Mouse (Mus musculus) CH12.LX (cell line): ENCODE data around the gene Fam19a5. TPM values are rescaled to one million over a fixed set of nuclear protein-coding genes. Genes with fewer than 3 reads are reported as not detected.

Experiments
- DNase-seq: peaks from one replicate; pipeline ENCODE4 v3.0.0-alpha.2; 2013; ENCODE audit errors: extremely low read depth
- H3K27ac ChIP-seq: 2 replicates; pipeline ENCODE4 v1.5.1; 2012; ENCODE audit warnings: low read depth, mild to moderate bottlenecking, control low read depth, moderate library complexity; ENCODE audit not compliant: insufficient read depth
- H3K27me3 ChIP-seq: replicated peaks from 2 replicates; pipeline ENCODE3; 2012; ENCODE audit warnings: inconsistent platforms
- H3K36me3 ChIP-seq, 2 experiments: replicated peaks in 1 of 2; 2 replicates each; pipeline versions ENCODE3 to v1.6.1; 2012; ENCODE audit warnings: inconsistent platforms in 1 of 2, low read length in 1 of 2, mild to moderate bottlenecking in 1 of 2, mixed read lengths in 1 of 2, moderate library complexity in 1 of 2; ENCODE audit not compliant: control insufficient read depth in 1 of 2, insufficient read depth in 1 of 2
- H3K4me1 ChIP-seq, 2 experiments: 2 replicates each; pipeline ENCODE4 v1.6.1; 2012; ENCODE audit warnings: inconsistent platforms in 1 of 2, moderate library complexity in 1 of 2; ENCODE audit not compliant: insufficient read depth in 2 of 2, control insufficient read depth in 1 of 2
- H3K4me2 ChIP-seq: 2 replicates; pipeline ENCODE4 v1.6.1; 2012; ENCODE audit warnings: low read depth, mild to moderate bottlenecking, control low read depth; ENCODE audit not compliant: poor library complexity, insufficient read depth, severe bottlenecking
- H3K4me3 ChIP-seq, 3 experiments: fragments of 150-350 bp in 1 of 3; sonication (generic) in 1 of 3; replicated peaks in 1 of 3; 2 replicates each; pipeline versions ENCODE3 to v1.5.1; 2011 to 2012; ENCODE audit warnings: low read depth in 2 of 3, low read length in 2 of 3, mild to moderate bottlenecking in 2 of 3, moderate library complexity in 2 of 3, control low read depth in 1 of 3, improper control_type of control experiment in 1 of 3, inconsistent platforms in 1 of 3, mixed read lengths in 1 of 3; ENCODE audit not compliant: poor library complexity in 1 of 3
- H3K79me2 ChIP-seq: replicated peaks from 2 replicates; pipeline ENCODE4 v1.6.1; 2012; ENCODE audit warnings: mild to moderate bottlenecking, moderate library complexity; ENCODE audit not compliant: control insufficient read depth, poor library complexity, insufficient read depth, severe bottlenecking; ENCODE audit errors: extremely low read depth
- H3K9ac ChIP-seq: 2 replicates; pipeline ENCODE4 v1.6.1; 2012; ENCODE audit warnings: low read depth, mild to moderate bottlenecking, control low read depth, moderate library complexity; ENCODE audit not compliant: insufficient read depth
- H3K9me3 ChIP-seq: replicated peaks from 2 replicates; pipeline ENCODE3; 2012; ENCODE audit warnings: low read length, inconsistent platforms, mixed read lengths
- BHLHE40 ChIP-seq: IDR thresholded peaks from 2 replicates; pipeline ENCODE4 v1.6.1; 2011; ENCODE audit warnings: mild to moderate bottlenecking, low read depth, low read length, improper control_type of control experiment
- CHD1 ChIP-seq: IDR thresholded peaks from 2 replicates; pipeline ENCODE4 v1.6.1; 2012; ENCODE audit warnings: low read depth, low read length, improper control_type of control experiment, inconsistent platforms
- ETS1 ChIP-seq: conservative IDR thresholded peaks from 2 replicates; pipeline ENCODE4 v1.6.1; 2012; ENCODE audit warnings: low read depth, mild to moderate bottlenecking, inconsistent platforms, low read length, improper control_type of control experiment, moderate library complexity
- HCFC1 ChIP-seq: IDR thresholded peaks from 2 replicates; pipeline ENCODE4 v1.6.1; 2012; ENCODE audit warnings: low read depth, mild to moderate bottlenecking, inconsistent platforms, low read length, improper control_type of control experiment
- JUN ChIP-seq: IDR thresholded peaks from 2 replicates; pipeline ENCODE4 v1.6.1; 2011; ENCODE audit warnings: low read depth, mild to moderate bottlenecking, low read length, improper control_type of control experiment, moderate library complexity; ENCODE audit not compliant: insufficient read depth
- JUND ChIP-seq: conservative IDR thresholded peaks from 2 replicates; pipeline ENCODE4 v1.6.1; 2011; ENCODE audit warnings: low read depth, low read length, improper control_type of control experiment
- KAT2A ChIP-seq: IDR thresholded peaks from 2 replicates; pipeline ENCODE4 v1.6.1; 2012; ENCODE audit warnings: low read length, improper control_type of control experiment, inconsistent platforms; ENCODE audit not compliant: insufficient replicate concordance
- MAFK ChIP-seq: IDR thresholded peaks from 2 replicates; pipeline ENCODE4 v1.6.1; 2011; ENCODE audit warnings: low read length, improper control_type of control experiment; ENCODE audit not compliant: insufficient replicate concordance
- MAZ ChIP-seq: IDR thresholded peaks from 2 replicates; pipeline ENCODE4 v1.6.1; 2012; ENCODE audit warnings: low read depth, mild to moderate bottlenecking, inconsistent platforms, low read length, improper control_type of control experiment, moderate library complexity
- MXI1 ChIP-seq: IDR thresholded peaks from 2 replicates; pipeline ENCODE4 v1.6.1; 2011; ENCODE audit warnings: mild to moderate bottlenecking, low read depth, low read length, improper control_type of control experiment
- MYC ChIP-seq: IDR thresholded peaks from 2 replicates; pipeline ENCODE4 v1.6.1; 2011; ENCODE audit warnings: low read depth, mild to moderate bottlenecking, improper control_type of control experiment, low read length
- NRF1 ChIP-seq: IDR thresholded peaks from 2 replicates; pipeline ENCODE4 v1.6.1; 2014; ENCODE audit warnings: low read depth, mild to moderate bottlenecking, inconsistent platforms, low read length, improper control_type of control experiment, moderate library complexity
- RCOR1 ChIP-seq: conservative IDR thresholded peaks from 2 replicates; pipeline ENCODE4 v1.6.1; 2012; ENCODE audit warnings: low read depth, mild to moderate bottlenecking, inconsistent platforms, low read length, improper control_type of control experiment
- TBP ChIP-seq: conservative IDR thresholded peaks from 2 replicates; pipeline ENCODE4 v1.6.1; 2011; ENCODE audit warnings: low read depth, low read length, improper control_type of control experiment
- TCF12 ChIP-seq: IDR thresholded peaks from 2 replicates; pipeline ENCODE4 v1.6.1; 2014; ENCODE audit warnings: low read depth, mild to moderate bottlenecking, inconsistent platforms, low read length, improper control_type of control experiment
- USF1 ChIP-seq: IDR thresholded peaks from 2 replicates; pipeline ENCODE4 v1.6.1; 2014; ENCODE audit warnings: low read depth, mild to moderate bottlenecking, inconsistent platforms, low read length, improper control_type of control experiment
- USF2 ChIP-seq: conservative IDR thresholded peaks from 2 replicates; pipeline ENCODE4 v1.6.1; 2011; ENCODE audit warnings: low read depth, low read length, improper control_type of control experiment
- ZC3H11A ChIP-seq: IDR thresholded peaks from 2 replicates; pipeline ENCODE4 v1.6.1; 2012; ENCODE audit warnings: low read depth, mild to moderate bottlenecking, inconsistent platforms, low read length, improper control_type of control experiment
- ZKSCAN1 ChIP-seq: IDR thresholded peaks from 2 replicates; pipeline ENCODE4 v1.6.1; 2012; ENCODE audit warnings: low read depth, inconsistent platforms, low read length, improper control_type of control experiment, borderline replicate concordance
- ZMIZ1 ChIP-seq: IDR thresholded peaks from 2 replicates; pipeline ENCODE4 v1.6.1; 2012; ENCODE audit warnings: low read depth, mild to moderate bottlenecking, inconsistent platforms, low read length, improper control_type of control experiment
- ZNF384 ChIP-seq: IDR thresholded peaks from 2 replicates; pipeline ENCODE4 v1.6.1; 2012; ENCODE audit warnings: low read depth, low read length, improper control_type of control experiment, inconsistent platforms
- dilution Hi-C: fragments of 300-500 bp; cut with MboI; formaldehyde crosslinking; loops from 2 replicates; pipeline ENCODE4 v1.14.3; 2020; ENCODE audit warnings: low sequenced_read_pairs; ENCODE audit not compliant: extremely low pct_unique_long_range_greater_than_20kb, extremely low pct_ligation_motif_present
- in situ Hi-C: fragments of 300-500 bp; cut with MboI; formaldehyde crosslinking; loops from 3 replicates; pipeline ENCODE4 v1.14.3; 2019; ENCODE audit warnings: low sequenced_read_pairs, low pct_ligation_motif_present, low pct_unique_long_range_greater_than_20kb, mixed read lengths
- polyA plus RNA-seq: library from polyadenylated mRNA; unstranded; fragments of >175 nt; gene quantifications from 2 replicates; pipeline ENCODE4 v1.2.1, GENCODE M21; 2012; ENCODE audit warnings: low read depth; ENCODE audit not compliant: insufficient read length
- total RNA-seq, 2 experiments: library from RNA; depleted of rRNA; stranded (reverse); fragments of 300-350 nt in 1 of 2; fragments of >200 nt in 1 of 2; gene quantifications; 2 replicates each; pipeline ENCODE4 v1.2.3; 2012 to 2014

Fam19a5 gene
- total and polyA plus RNA-seq, 3 experiments: not detected

GRCm38 (mm10) chr15:87570182-87570581 lies 26.1 kb downstream of the Fam19a5 start:
- DNase-seq: no peak
- H3K9me3 ChIP-seq: peaks cover 94% of the 10 kb centered on the region
- dilution Hi-C loops: no loop called here
- no peaks in the 10 kb centered on the region for H3K27me3 ChIP-seq
- H3K4me1 ChIP-seq: no peaks in the 10 kb centered on the region
- H3K36me3 ChIP-seq: no peaks in the 10 kb centered on the region
- no peak for TF ChIP-seq NRF1
- no peak overlapping the region for H3K9ac ChIP-seq
- in situ Hi-C loops: no loop called here
- peak overlapping the region in 1 of 3 experiments; percentile 3 for H3K4me3 ChIP-seq
- no peaks in the 10 kb centered on the region for H3K79me2 ChIP-seq
- no peak overlapping the region for H3K4me2 ChIP-seq
- H3K27ac ChIP-seq: no peak overlapping the region

DNA sequence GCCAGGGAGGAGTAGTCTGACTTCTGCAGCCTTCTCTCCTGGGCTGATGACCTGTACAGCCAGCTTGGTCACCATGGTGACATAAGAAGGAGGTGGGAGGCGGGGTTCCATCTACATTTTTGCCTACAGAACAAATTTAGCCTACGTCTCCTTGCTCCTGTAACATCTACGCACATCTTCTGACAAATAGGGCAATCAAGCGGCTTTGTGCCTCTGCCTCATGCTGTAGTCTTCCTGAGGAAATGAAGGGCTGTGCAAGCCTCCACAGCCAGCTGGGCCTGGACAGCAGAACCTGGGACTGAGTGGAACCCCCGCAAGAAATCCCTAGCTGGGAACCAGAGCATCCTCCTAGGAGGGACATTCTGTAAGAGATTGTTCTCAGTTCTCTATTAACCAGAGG lies 35.8 kb downstream of the Fam19a5 start:
- Histone ChIP-seq H3K9ac (no peak overlapping the region), H3K4me1 (no peaks in the 10 kb centered on the region), H3K4me2 (no peak overlapping the region), H3K27me3 (no peaks in the 10 kb centered on the region), H3K36me3 (no peaks in the 10 kb centered on the region), H3K79me2 (no peaks in the 10 kb centered on the region), H3K27ac (no peak overlapping the region), H3K4me3 (no peak overlapping the region), H3K9me3 (peaks cover 89% of the 10 kb centered on the region)
- no peak for TF ChIP-seq ZNF384
- TF ChIP-seq JUN: no peak
- no peak for TF ChIP-seq TBP
- TF ChIP-seq ZKSCAN1: no peak
- no peak for DNase-seq
- in situ Hi-C loops: no loop called here
- dilution Hi-C loops: no loop called here

DNA sequence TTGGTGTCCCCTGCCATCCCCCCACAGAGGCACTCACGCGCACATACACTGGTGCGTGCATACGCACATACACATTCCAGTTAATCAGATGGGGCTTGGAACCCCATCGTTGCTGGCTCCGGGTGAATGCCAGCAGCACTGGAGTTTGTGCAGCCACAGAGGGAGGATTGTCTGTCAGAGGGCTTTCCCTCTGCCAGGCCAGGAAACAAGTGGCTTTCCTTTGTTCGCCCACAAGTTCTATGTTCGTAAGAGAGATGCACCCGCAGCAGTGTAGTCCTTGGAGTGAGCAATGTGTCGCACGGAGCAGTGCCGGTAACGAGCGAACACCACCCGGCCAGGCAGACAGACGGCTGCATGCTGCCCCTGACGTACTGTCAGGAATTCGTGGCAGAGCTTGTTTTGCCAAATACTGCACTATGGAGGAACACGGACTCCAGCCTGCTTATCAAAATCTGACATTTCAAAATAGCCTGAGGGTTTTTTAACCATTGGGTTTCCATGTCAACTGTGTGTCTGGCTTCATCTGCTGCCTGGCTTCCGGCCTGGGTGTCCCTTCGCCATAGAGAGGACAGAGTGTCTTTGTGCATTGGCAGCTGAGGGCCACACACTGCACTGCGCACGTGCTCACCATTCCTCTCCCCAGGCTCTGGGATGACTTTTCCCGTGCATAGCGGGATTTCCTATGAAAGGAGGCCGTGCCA lies 40.0 kb downstream of the Fam19a5 start:
- no peak for DNase-seq
- Histone ChIP-seq H3K4me2 (no peak overlapping the region), H3K27me3 (no peaks in the 10 kb centered on the region), H3K9ac (no peak overlapping the region), H3K9me3 (peaks cover 92% of the 10 kb centered on the region), H3K27ac (no peak overlapping the region), H3K4me1 (no peaks in the 10 kb centered on the region), H3K4me3 (no peak overlapping the region), H3K36me3 (no peaks in the 10 kb centered on the region), H3K79me2 (no peaks in the 10 kb centered on the region)
- TF ChIP-seq ZC3H11A: no peak
- no peak for TF ChIP-seq USF2
- no peak for TF ChIP-seq NRF1
- TF ChIP-seq KAT2A: no peak
- no peak for TF ChIP-seq MAFK
- no peak for TF ChIP-seq ETS1
- no peak for TF ChIP-seq MYC
- no peak for TF ChIP-seq MAZ
- TF ChIP-seq USF1: no peak
- TF ChIP-seq TBP: no peak
- TF ChIP-seq RCOR1: no peak
- TF ChIP-seq BHLHE40: no peak
- no peak for TF ChIP-seq TCF12
- no peak for TF ChIP-seq JUN
- TF ChIP-seq HCFC1: no peak
- TF ChIP-seq MXI1: no peak
- TF ChIP-seq JUND: no peak
- no peak for TF ChIP-seq CHD1
- TF ChIP-seq ZMIZ1: no peak
- in situ Hi-C loops (no loop called here), dilution Hi-C loops (no loop called here)
